Mouse (Mus musculus): ENCODE results near the gene Scarf1. TPM values are rescaled to one million over a fixed set of nuclear protein-coding genes. Genes with fewer than 3 reads are reported as not detected.

Scarf1 gene
- total and polyA plus RNA-seq, 3 experiments = 0.15 to 0.28 TPM; not detected in 1

- TF ChIP-seq GABPA (IDR thresholded peaks at IDR 0.05; ENCODE audit: low read depth, low read length) = no peak
- no peak for TF ChIP-seq RAD21 (IDR thresholded peaks at IDR 0.05; ENCODE audit: low read depth, low read length)
- peak; percentile 54 for TF ChIP-seq NELFE (IDR thresholded peaks at IDR 0.05; ENCODE audit: low read depth, low read length)
- peak; percentile 44; the same call in 1 of the 2 replicates for TF ChIP-seq ZKSCAN1 (IDR thresholded peaks at IDR 0.05; ENCODE audit: low read depth, low read length)
- peak; percentile 18; the same call in 1 of the 2 replicates for TF ChIP-seq MAZ (IDR thresholded peaks at IDR 0.05; ENCODE audit: low read depth, low read length)
Measured at GRCm38 (mm10) chr11:75532340-75533277, 19.3 kb downstream of the Scarf1 start (continued).

GRCm38 (mm10) chr11:75533314-75534015 lies 20.1 kb downstream of the Scarf1 start:
- no peak for DNase-seq (ENCODE audit: low read depth, low spot score)
- H3K27ac ChIP-seq (ENCODE audit: control insufficient read depth, low read depth, low read length) = peak overlapping the region; percentile 89

GRCm38 (mm10) chr11:75534286-75535033 lies 21.1 kb downstream of the Scarf1 start:
- Histone ChIP-seq H3K27me3 (ENCODE audit: control insufficient read depth in 1 of 2, insufficient read depth in 2 of 2, low read length in 2 of 2) (no peaks in the 10 kb centered on the region), H3K4me1 (ENCODE audit: control insufficient read depth in 1 of 2, insufficient read depth in 2 of 2, low read length in 2 of 2) (peaks cover 9 to 52% of the 10 kb centered on the region in 2 experiments), H3K4me3 (ENCODE audit: control insufficient read depth in 1 of 2, insufficient read depth in 1 of 2, low read depth in 2 of 2, low read length in 2 of 2) (no peak overlapping the region), H3K79me2 (ENCODE audit: control insufficient read depth, insufficient read depth, low read length, poor library complexity) (peaks cover 10% of the 10 kb centered on the region), H3K9me3 (replicated peaks; ENCODE audit: insufficient read depth, low read length) (no peaks in the 10 kb centered on the region), H3K27ac (ENCODE audit: control insufficient read depth, low read depth, low read length) (peak overlapping the region; percentile 13; the same call in 1 of the 2 replicates), H3K9ac (ENCODE audit: control insufficient read depth, low read depth, low read length, poor library complexity, severe bottlenecking) (0 out of 2 replicates have a peak overlapping the region, but pooled peaks have one; percentile 6), H3K36me3 (ENCODE audit: control insufficient read depth in 1 of 2, insufficient read depth in 2 of 2, low read length in 2 of 2) (peaks cover 0 to 39% of the 10 kb centered on the region in 2 experiments; a peak in 2 of 4 replicates)
- no peak for TF ChIP-seq MXI1 (IDR thresholded peaks at IDR 0.05; ENCODE audit: low read depth, low read length)
- 0 out of 2 replicates have a peak, but pooled peaks have one; percentile 17 for TF ChIP-seq SIN3A (IDR thresholded peaks at IDR 0.05; ENCODE audit: low read length)
- TF ChIP-seq BHLHE40 (IDR thresholded peaks at IDR 0.05; ENCODE audit: borderline replicate concordance, low read depth, low read length) = 0 out of 2 replicates have a peak, but pooled peaks have one; percentile 2
- TF ChIP-seq GATA1 (IDR thresholded peaks at IDR 0.05; ENCODE audit: low read depth, low read length) = 0 out of 2 replicates have a peak, but pooled peaks have one; percentile 19
- TF ChIP-seq EP300 (IDR thresholded peaks at IDR 0.05; ENCODE audit: low read depth in 1 of 2, low read length in 2 of 2) = peak in 1 of 2 experiments; percentile 47; a peak in 1 of 4 replicates
- peak; percentile 94 for TF ChIP-seq ZNF384 (IDR thresholded peaks at IDR 0.05; ENCODE audit: low read depth, low read length)
- DNase-seq (ENCODE audit: low read depth, low spot score) = peak; percentile 41

More at GRCm38 (mm10) chr11:75533314-75534015, 20.1 kb downstream of the Scarf1 start:
- Histone ChIP-seq H3K4me1 (ENCODE audit: control insufficient read depth in 1 of 2, insufficient read depth in 2 of 2, low read length in 2 of 2) (peaks cover 5 to 44% of the 10 kb centered on the region in 2 experiments), H3K36me3 (ENCODE audit: control insufficient read depth in 1 of 2, insufficient read depth in 2 of 2, low read length in 2 of 2) (peaks cover 0 to 31% of the 10 kb centered on the region in 2 experiments; a peak in 2 of 4 replicates), H3K27me3 (ENCODE audit: control insufficient read depth in 1 of 2, insufficient read depth in 2 of 2, low read length in 2 of 2) (no peaks in the 10 kb centered on the region), H3K4me3 (ENCODE audit: control insufficient read depth in 1 of 2, insufficient read depth in 1 of 2, low read depth in 2 of 2, low read length in 2 of 2) (peak overlapping the region; percentile 28 to 33), H3K9me3 (replicated peaks; ENCODE audit: insufficient read depth, low read length) (no peaks in the 10 kb centered on the region), H3K79me2 (ENCODE audit: control insufficient read depth, insufficient read depth, low read length, poor library complexity) (peaks cover 10% of the 10 kb centered on the region), H3K9ac (ENCODE audit: control insufficient read depth, low read depth, low read length, poor library complexity, severe bottlenecking) (peak overlapping the region; percentile 56)
- TF ChIP-seq UBTF (IDR thresholded peaks at IDR 0.05; ENCODE audit: borderline replicate concordance, insufficient read depth, low read depth, low read length) = 0 out of 2 replicates have a peak, but pooled peaks have one; percentile 50
- no peak for TF ChIP-seq MAFK (IDR thresholded peaks at IDR 0.05; ENCODE audit: borderline replicate concordance, low read depth, low read length)
- TF ChIP-seq GATA1 (IDR thresholded peaks at IDR 0.05; ENCODE audit: low read depth, low read length) = no peak

Measured in MEL (cell line).